Mouse (Mus musculus): Measurements from ENCODE around the gene Eps8l1.
"Not testable (repeated sequence)": the region's sequence is repeated elsewhere in the genome, so short reads cannot be mapped to it uniquely, and the experiment has no call there.

Eps8l1 gene

DNA sequence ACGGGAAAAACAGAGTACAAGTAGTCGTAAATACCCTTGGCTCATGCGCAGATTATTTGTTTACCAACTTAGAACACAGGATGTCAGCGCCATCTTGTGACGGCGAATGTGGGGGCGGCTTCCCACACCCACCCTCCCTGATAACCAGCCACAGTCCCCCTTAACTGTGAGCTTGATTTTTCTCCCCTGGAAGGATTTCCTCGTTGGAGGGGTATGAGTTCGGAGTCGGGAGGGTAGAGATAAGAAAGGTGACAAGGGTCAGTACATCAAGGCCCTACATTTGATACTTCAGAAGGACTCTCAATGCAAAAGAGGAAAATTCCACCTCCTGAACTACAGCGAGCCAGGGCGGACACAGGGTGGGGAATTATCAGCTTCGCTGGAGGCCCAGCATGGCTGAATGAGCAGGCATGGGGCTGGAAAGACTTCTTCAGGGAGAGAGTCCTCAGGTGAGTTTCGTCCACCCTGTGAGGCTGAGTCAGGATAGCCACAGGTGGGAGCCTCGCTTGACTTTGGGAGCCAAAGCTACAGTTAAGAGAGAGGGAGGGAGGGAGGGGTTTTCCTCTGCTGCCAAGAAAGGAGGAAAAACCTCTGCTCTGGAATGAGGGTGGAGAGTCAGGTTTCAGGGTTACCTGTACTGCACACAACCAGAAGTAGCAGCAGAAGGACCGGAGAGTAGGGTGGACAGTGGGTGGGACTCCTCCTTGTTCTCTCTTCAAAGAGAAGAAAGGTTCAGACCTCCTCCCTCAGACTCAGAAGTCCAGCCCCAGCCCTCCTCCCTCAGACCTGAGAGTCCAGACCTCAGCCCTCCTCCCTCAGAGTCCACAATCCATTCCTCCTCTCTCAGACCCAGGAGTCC, at the start of gene Eps8l1:
Eps8l1 (plus strand) TSS at position 99 of the 859 bp plus-strand sequence.
- no peak for DNase-seq

DNA sequence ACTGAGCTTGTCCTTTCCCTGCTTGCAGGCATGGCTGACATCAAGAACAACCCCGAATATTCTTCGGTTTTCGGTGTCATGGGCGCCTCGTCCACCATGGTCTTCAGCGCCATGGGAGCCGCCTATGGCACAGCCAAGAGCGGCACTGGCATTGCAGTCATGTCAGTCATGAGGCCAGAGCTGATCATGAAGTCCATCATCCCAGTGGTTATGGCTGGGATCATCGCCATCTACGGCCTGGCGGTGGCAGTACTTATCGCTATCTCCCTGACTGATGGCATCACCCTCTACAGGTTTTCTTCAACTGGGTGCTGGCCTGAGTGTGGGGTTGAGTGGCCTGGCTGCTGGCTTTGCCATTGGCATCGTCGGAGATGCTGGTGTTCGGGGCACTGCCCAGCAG, 48.1 kb upstream of the Eps8l1 start:
- not testable (repeated sequence) for DNase-seq

DNA sequence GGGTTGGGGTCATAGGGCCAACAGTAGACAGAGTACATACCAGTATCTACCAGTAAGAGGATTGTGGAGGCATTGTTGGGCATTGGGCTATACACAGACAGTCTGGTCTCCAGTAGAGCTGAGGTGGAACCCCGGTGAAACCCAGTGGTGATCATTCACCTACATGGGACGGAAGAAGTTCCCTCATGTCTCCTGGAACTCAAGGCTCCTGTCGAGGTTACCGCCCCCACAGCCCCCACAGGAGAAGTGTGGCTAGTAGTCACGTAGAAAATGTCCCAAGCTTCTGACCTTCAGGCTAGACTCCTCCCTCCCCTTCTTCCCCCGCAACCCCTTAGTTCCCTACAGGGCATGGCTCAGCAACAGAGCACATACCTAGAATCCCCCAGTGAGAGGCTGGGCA, 40.8 kb upstream of the Eps8l1 start:
- no peak for DNase-seq

DNA sequence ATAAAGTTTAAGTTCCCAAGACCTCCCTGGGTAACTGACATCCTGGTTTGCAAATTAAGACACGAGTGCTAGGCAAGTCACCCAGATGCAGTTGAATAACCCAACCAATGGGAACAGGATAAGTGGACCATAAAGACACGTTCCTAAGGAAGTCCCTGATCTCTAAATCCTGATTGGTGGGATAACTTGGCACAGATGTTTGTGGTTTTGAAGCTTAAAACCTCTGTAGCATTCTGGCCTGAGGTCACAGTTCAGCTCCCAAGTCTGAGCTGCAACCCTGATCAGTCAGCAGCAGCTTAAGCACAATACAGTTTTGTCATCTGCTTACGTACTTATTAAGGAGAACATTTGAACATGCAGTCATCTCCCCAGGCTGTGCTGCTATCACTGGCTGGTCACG, 40.2 kb upstream of the Eps8l1 start:
- no peak for DNase-seq

DNA sequence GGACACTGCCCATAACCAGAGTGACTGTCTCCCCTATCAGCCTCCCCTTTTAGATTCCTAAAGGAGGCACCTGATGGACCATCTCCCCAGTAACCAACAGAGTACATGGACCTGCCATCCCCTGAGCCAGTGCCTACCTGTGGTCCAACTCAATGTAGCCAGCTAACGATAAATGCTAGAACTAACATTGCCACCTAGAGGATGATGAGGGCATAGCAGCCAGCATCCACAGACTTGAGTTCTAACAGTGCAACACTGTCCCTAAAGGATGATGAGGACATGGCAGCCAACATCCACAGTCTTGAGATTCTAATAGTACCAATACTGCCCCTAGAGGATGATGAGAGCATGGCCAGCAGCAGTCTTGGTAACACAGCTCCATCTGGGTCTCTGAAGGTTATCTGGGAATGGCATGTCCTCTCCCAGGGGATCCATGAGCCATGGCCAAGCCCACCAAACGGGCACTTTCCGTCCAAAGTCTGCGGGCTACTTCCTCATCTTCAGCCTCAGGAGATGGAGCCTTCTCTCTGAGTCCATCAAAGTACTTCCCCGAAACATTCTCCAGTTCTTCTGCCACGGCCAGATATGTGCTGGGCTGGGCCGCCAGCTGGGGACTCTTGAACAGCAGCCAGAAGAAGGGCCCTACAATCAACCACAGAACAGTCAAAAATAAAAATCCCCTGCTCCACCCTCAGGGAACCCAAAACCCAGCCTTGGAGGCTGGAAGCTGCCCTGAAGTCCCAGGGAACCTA, 33.1 kb upstream of the Eps8l1 start:
- DNase-seq: peak; percentile 85 to 94

DNA sequence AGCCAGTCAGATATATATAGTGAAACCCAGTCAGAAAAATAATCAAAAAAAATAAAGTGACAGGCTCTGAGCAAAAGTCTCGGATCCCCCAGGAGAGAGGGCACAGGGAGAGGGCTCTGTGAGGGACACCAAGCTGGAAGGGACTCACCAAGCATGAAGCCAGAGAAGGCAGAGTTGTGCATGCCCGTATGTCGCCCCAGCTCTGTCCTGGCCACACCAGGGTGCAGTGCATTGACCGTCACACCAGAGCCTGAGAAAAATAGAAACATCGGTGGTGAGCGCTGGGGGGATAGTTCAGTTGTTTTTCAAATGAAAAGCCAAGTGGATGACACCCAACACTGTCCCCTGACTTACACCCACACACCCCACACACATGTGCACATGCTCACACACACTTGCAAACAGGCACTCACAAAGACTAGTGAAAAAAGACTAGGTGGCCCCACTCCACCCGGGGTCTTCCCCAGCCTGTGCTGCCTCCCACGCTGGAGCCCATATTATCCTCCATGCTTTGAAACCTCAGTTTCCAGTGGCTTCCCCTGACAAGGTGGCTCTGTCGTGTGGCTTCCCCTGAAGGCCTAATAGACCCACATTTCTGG, 30.1 kb upstream of the Eps8l1 start:
- no peak for DNase-seq

DNA sequence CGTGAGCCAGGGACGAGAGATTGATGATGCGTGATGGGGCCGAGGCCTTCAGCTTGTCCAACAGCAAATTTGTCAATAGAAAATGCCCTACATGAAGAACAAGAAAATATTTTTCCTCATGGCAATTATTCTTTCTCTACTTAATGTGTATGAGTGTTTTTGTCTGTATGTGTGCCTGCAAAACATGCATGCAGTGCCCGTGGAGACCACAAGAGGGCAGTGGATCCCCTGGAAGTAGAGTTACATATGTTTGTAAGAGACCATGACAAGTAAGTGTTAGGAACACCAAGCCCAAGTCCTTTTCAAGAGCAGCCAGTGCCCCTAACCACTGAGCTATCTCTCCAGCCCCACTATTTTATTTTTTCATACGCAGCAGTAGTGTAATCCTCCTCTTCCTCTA, 28.9 kb upstream of the Eps8l1 start:
- peak; percentile 56 to 62 for DNase-seq

DNA sequence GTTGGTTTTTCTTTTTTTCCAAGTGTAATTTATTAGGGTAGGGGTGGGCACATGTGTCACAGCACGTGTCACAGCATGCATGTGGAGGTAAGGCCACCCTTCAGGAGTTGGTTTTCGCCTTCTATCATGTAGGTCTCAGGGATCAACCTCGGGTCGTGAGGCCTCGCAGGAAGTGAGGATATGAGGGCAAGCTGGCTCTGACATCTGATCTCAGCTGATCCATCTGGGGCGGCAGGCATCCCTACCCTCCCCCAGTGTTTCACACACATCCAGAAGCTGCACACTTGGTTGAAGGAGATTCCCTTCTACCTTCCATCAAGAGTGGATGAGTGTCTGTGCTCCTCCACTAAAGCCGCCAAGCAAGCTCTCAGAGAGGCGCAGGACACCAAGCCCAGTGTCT, 28.4 kb upstream of the Eps8l1 start:
- DNase-seq: no peak

DNA sequence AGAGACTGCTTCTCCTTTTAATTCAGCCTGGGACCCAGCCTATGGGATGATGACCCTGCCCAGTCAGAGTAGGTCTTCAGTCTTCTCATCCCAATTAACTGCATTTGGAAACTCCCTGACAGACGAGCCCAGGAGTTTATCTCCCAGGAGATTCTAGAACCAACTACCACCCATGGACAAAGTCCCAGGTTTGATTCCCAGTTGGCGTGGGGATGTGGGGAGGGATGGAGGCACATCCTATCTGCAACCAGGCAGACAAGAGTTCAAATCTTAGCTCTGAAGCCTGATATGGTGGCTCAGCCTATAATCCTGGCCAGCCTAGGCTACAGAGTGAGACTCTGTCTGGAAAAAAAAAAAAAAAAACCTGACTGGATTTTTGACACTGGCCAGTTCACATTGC, 22.8 kb upstream of the Eps8l1 start:
- no peak for DNase-seq

DNA sequence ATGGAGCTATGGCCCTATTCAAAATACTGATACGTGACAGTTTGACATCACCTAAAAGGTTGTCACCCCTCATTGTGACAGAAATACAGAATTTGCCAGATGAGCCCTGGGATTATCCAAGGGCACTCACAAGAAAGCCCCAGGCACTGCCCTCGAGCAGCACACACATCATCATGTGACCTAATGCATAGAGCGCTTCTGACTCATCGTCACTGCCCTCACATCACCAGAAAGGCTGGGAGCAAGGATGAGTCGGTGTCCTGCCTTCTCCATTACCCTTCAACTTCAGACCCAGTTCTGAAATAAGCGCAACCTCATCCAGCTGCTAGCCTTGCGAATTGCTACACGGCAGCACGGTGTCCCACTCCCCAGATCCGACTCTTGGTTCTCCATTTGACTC, 19.9 kb upstream of the Eps8l1 start:
- DNase-seq: no peak

DNA sequence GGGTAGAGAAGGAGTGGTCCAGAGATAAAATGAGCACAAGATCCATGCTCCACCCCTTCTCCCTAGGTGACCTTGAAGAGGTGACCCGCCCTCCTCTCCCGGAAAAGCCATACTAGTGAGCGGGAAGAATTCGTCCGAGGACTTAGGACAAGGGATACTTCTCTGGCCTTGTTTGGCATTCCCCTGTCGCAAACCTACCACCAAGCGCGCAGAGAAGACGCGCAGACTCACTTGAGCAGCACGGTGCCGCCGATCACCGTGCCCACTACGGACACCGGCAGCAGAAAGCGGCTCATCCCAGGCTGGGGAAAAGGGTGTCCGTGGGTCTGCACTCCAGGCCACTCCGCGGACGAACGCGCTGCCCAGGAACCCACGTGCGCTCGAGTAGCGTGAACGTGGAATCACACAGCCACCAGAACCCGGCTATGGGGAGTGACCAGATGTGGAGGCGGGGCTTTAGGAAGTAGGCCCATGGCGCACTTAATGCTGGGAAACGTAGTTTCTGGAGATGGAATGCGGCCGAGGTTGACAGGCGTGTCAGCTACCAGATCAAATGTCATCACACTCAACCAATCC, 15.2 kb upstream of the Eps8l1 start, which contains the start of gene Rdh13:
Rdh13 (minus strand) TSS at position 434 of the 576 bp plus-strand sequence.
- peak; percentile 87 to 88 for DNase-seq

DNA sequence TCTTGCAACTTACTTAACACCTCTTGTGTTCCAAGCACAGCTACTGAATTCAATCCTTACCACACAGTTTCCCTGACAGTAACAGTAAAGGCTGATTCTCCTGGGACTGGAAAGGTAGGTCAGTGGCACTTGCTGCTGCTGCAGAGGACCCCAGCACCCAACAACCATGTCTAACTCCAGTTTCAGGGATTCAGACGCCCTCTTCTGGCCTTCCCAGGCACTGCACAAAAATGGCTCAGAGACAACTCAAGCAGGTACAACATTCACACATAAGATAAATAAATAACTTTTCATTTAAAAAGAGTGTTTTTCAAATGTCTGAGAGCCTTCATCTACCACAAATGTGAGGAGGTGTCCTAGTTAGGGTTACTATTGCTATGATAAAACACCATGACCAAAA, 13.3 kb upstream of the Eps8l1 start:
- DNase-seq: no peak

DNA sequence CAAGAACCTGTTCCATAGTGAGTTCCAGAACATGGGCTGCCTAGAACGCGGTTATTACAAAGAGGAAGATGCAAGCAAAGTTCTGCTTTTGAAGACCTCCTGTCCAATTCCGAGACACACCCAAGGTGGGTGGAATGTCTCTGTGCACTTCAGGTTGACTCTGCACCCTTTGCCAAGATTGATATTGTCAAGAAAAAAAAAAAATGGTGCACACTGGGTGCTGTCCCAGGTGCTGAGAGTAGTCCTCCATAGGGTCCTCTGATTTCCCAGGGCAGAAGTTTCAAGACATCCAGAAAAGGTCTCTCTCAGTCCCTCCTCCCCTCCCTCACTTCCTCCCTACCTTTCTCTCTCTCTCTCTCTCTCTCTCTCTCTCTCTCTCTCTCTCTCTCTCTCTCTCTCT, 12.0 kb upstream of the Eps8l1 start:
- no peak for DNase-seq

DNA sequence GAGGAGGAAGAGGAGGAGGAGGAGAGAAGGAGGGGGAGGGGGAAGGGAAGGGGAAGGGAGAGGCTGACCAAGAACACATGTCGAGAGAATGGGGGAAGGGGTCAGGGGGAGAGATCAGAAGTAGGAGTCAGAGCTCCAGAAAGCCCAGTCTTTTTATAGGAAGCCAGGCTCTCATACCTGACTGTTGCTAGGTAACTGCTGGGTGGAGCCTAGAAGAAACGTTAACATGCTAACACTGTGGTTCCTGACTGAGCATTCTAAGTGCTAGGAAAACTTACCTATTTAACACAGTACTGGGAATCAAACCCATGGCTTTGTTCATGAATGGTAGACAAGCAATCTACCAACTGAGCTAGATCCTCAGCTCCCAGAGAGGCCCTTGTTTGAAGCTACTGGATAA, 11.3 kb upstream of the Eps8l1 start:
- DNase-seq: no peak

DNA sequence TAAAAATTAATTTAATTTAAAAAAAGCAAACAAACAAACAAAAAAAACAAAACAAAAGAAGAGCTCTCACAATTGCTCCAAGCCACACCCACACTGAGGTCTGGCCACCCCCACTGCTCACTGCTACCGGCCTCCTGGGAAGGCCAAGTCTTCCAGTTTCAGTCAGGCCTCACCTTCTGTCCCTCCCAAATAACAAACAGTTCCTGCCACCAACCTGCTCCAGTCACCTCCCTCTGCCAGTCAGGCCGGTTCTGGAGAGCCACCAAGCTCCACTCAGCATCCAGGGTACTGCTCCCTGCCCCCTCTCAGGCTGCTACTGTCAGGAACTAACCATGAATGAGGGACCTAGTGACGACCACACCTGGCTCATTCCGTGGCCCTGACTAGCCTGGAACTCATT, 7.8 kb upstream of the Eps8l1 start:
- no peak for DNase-seq

DNA sequence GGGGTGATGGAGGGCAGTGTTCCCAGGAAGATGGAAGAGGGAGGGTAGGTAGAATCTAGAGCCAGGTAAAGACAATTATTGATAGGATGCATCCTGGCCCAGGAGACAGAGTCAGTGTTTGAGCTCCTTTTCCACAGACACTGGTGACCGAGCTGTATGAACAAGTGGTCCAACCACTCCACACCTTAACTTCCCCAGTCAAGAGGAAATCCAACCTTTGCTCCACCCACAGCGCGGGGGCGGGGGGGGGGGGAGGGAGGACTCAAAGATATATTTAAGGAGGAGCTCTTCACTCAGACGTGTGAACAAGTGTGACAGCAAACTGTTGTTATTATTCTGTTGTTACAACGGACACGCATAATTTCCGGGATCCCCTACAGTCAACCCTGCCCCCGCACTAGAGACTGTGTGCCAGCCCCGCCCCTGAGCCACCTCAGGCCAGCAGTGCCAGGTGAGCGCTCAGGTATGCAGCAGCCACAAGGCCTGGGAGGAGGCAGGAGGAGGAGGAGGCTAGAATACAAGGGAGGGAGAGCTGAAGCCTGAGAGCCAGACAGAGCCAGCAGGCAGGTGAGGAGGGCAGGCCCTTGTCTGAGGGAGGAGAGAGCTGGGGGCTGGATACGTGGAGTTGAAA, 3.8 kb downstream of the Eps8l1 start:
- DNase-seq: no peak

DNA sequence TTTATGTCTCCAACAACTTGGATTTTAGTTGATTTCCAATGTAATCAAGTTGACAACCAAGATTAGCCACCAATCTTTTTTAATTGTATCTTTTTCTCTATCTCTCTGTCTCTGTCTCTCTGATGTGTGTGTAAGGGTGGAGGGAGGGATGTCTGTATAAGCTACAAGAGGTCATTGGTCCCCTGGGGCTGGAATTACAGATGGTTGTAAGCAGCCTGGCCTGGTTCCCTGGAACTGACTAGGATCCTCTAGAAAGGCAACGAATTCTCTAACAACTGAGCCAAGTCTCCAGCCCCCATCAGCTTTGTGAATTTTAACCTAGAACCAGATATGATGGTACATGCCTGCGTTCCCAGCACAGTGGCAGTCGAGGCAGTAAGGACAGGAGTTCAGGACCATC, 7.3 kb downstream of the Eps8l1 start:
- DNase-seq: no peak

DNA sequence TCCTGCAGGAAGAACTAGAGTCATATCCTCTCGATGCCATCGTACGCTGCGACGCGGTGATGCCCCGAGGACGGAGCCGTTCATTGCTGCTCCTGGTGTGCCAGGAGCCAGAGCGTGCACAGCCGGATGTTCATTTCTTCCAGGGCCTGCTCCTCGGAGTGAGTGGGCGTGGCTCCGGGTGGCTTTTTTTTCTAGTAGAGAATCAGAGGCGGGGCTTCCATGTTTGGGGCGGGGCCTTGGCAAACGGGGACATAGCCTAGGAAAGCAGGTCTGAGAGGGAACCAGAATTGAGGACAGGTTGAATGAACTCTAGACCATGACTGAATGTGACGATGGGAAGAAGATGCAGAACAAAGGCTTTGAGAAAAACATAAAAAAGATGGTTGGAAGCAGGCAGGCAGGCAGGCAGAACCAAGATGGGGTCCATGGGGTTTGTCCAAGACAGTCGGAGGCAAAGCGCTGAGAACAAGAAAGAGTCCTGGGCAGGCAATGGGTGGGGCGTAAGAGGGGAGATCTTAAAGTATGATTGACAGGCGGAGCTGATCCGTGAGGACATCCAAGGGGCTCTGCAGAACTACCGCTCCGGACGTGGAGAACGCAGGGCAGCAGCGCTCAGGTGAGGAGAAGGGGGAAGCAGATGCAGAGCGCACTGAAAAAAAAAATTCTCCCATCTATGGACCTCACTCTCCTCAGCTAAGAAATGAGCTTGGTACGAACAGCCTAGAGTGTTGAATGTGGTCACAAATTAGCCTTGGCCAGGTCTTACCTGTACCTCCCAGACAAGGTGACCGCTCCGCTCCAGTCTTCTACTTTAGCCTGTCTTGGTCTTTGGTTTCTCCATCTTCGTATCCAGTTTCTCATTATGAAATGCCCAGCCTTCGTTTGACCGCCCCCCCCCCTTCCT, 10.1 kb downstream of the Eps8l1 start:
- DNase-seq: peak; percentile 49 to 54

DNA sequence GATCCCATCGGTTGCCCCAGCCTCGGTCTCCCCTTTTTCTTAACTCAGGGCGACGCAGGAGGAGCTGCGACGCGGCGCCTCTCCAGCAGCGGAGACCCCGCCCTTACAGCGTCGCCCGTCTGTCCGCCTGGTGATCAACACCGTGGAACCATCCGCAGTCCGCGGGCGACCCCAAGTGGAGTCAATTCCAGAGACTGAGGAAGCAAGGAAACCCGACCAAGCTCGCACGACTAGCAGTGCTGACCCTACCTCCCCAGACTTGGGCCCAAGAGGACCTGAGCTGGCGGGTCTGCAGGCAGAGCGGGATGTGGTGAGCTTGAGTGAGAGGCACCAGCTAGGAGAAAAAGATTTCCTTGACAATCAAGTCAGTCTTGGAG, 10.7 kb downstream of the Eps8l1 start:
- DNase-seq: peak; percentile 78 to 79

DNA sequence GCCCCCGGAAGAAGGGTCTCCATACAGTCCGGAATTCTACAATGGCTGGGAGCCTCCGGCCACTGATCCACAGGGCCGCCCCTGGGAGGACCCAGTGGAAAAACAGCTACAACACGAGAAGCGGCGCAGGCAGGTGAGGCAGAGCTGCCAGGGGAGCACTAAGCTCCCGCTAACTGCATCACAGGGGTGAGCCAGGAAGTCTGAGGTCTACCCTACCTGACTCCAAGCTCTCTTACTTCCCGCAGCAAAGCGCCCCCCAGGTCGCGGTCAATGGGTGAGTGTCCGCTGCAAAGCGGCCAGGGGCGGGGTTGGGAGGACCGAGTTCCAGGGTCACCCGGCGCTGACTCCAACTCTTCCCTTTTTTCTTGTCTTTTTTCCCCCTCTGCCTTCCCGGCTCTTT, 13.5 kb downstream of the Eps8l1 start:
- DNase-seq: no peak

DNA sequence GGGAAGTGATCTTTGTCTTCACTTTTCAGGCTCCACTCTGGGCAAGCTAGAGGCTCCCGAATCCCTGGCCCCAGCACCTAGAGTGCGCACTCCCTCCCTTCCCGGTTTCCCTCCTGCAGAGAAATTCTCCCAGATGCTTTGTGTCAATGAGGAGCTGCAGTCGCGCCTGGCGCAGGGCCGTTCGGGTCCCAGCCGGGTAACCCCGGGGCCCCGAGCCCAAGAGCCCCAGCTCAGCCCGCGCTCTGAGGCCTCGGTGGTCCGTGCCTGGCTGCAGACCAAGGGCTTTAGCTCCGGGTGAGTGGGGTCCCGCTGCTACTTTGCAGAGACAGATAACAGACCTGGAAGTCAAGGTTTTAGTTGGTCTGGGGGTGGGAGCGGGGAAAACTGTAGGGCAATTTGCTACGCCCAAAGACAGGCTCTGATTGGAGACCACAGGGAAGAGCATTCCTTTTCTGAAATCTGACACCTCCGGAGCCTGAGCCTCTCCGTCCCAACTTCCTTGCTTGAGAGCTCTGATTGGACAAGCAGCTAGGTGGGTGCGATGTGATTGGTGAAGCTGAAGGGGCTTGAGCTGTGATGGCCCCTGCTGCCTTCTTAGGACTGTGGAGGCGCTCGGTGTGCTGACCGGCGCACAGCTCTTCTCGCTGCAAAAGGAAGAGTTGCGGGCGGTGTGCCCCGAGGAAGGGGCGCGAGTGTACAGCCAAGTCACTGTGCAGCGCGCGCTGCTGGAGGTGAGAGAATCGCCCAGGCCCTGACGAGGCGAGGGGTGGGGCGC, 17.7 kb downstream of the Eps8l1 start:
- DNase-seq: peak; percentile 71 to 74
